ENCODE assay signal across 24 mouse cellular contexts in genomic region chr15:38402762-38403161, GRCm38 (mm10).
"Had no signal": no experiment of that assay in that cellular context is flagged by ENCODE, and none has a peak within 500 bp of the region (broad histone marks: within the 10 kb centered on the region; RNA-seq: fewer than 3 reads in every experiment).

No protein-coding gene starts in this region.

- H3K4me1 ChIP-seq: forebrain, embryonic 15.5 days had no signal

- H3K36me3 ChIP-seq: embryonic facial prominence, embryonic 10.5 days; embryonic facial prominence, embryonic 12.5 days; embryonic facial prominence, embryonic 13.5 days; embryonic facial prominence, embryonic 15.5 days; forebrain, embryonic 10.5 days; forebrain, embryonic 12.5 days; forebrain, embryonic 15.5 days had no signal

- H3K27ac ChIP-seq: embryonic facial prominence, embryonic 10.5 days; embryonic facial prominence, embryonic 12.5 days; embryonic facial prominence, embryonic 13.5 days; embryonic facial prominence, embryonic 15.5 days; forebrain, embryonic 12.5 days; forebrain, embryonic 13.5 days; forebrain, embryonic 15.5 days; gastrocnemius, adult 2 months; heart, adult 2 months had no signal

- H3K4me3 ChIP-seq: embryonic facial prominence, embryonic 10.5 days; embryonic facial prominence, embryonic 12.5 days; embryonic facial prominence, embryonic 13.5 days; embryonic facial prominence, embryonic 15.5 days; erythroblast, embryonic 14.5 days; forebrain, embryonic 12.5 days; forebrain, embryonic 13.5 days; forebrain, embryonic 15.5 days; gastrocnemius, adult 2 months; heart, adult 2 months had no signal

- H3K27me3 ChIP-seq: embryonic facial prominence, embryonic 12.5 days; embryonic facial prominence, embryonic 13.5 days; embryonic facial prominence, embryonic 15.5 days; forebrain, embryonic 15.5 days had no signal

- H3K9me3 ChIP-seq: embryonic facial prominence, embryonic 10.5 days; embryonic facial prominence, embryonic 12.5 days; embryonic facial prominence, embryonic 13.5 days; embryonic facial prominence, embryonic 15.5 days; forebrain, embryonic 10.5 days; forebrain, embryonic 12.5 days; forebrain, embryonic 13.5 days; forebrain, embryonic 15.5 days had no signal

- DNase-seq: cerebellum, adult 9-10 months; cerebellum, adult 9-11 months; cerebellum, postnatal 10 days; cerebellum, postnatal 14 days; cerebellum, postnatal 25 days; cerebellum, postnatal 36 days; embryo, embryonic 11 days; forebrain, postnatal 0 days; gastrocnemius, adult 2 months; gastrocnemius, postnatal 10 days; gastrocnemius, postnatal 14 days; gastrocnemius, postnatal 25 days; gastrocnemius, postnatal 36 days; heart, adult 18-20 months; heart, adult 2 months had no signal

- H3K9ac ChIP-seq: embryonic facial prominence, embryonic 12.5 days; embryonic facial prominence, embryonic 13.5 days; embryonic facial prominence, embryonic 15.5 days; forebrain, embryonic 12.5 days; forebrain, embryonic 13.5 days; forebrain, embryonic 15.5 days; forebrain, postnatal 0 days had no signal
